15 mouse cellular contexts compared by ENCODE assay signal in the genomic region with DNA sequence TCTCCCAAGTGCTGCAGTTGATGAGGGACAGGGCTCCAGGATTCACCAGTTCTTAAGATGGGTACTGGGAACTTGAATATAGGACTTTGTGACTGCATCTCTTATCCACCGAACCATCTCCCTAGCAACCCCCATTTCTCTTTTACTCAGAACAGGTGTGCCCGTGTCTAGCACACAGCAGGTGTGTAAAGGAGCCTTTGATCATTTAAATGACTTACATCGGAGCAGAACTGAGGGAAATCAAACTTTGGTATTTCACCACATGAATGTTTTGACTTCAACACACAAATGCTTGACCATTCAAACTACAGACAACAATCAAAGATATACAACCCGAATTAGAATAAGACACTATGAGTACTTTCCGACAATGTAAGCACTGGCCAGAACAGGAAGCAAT.
"Had no signal": no experiment of that assay in that cellular context is flagged by ENCODE, and none has a peak within 500 bp of the region (broad histone marks: within the 10 kb centered on the region; RNA-seq: fewer than 3 reads in every experiment).

No protein-coding gene starts in this region.

- H3K27me3 ChIP-seq: neural tube, embryonic 12.5 days; neural tube, embryonic 13.5 days; neural tube, embryonic 15.5 days; stomach, embryonic 15.5 days had no signal

- H3K9me3 ChIP-seq: neural tube, embryonic 12.5 days; neural tube, embryonic 13.5 days; neural tube, embryonic 15.5 days; stomach, embryonic 15.5 days had no signal

- DNase-seq: retina, postnatal 1 day; right cerebral cortex, adult 18-20 months; right cerebral cortex, postnatal 14 days; right cerebral cortex, postnatal 25 days; right cerebral cortex, postnatal 4 days; spleen, adult 18-20 months; thymus, adult 18-20 months; thymus, adult 2 months; thymus, postnatal 14 days; thymus, postnatal 25 days; thymus, postnatal 4 days had no signal

- H3K4me3 ChIP-seq: neural tube, embryonic 12.5 days; neural tube, embryonic 13.5 days; neural tube, embryonic 15.5 days; stomach, embryonic 15.5 days had no signal

- H3K4me2 ChIP-seq: neural tube, embryonic 12.5 days; neural tube, embryonic 13.5 days; neural tube, embryonic 15.5 days; stomach, embryonic 15.5 days had no signal

- H3K36me3 ChIP-seq: neural tube, embryonic 12.5 days; neural tube, embryonic 13.5 days; neural tube, embryonic 15.5 days; stomach, embryonic 15.5 days had no signal

- H3K27ac ChIP-seq: neural tube, embryonic 12.5 days; neural tube, embryonic 13.5 days; neural tube, embryonic 15.5 days; stomach, embryonic 15.5 days had no signal

- H3K9ac ChIP-seq: neural tube, embryonic 12.5 days; neural tube, embryonic 13.5 days; neural tube, embryonic 15.5 days; stomach, embryonic 15.5 days had no signal
